Mouse (Mus musculus) kidney, adult 2 months (tissue): Measurements from ENCODE around the gene 1810062G17Rik.

Experiments used
- CTCF ChIP-seq: fragments of 200-500 bp; conservative IDR thresholded peaks from 2 replicates; pipeline ENCODE4 v1.5.1; 2011; ENCODE audit warnings: low read depth, mild to moderate bottlenecking, control low read depth, low read length, moderate library complexity, mixed read lengths; ENCODE audit not compliant: insufficient read depth, insufficient read length
- POLR2A ChIP-seq: fragments of 200-500 bp; IDR thresholded peaks from one replicate; pipeline ENCODE4 v1.6.1; 2011; ENCODE audit warnings: low read depth, low read length, control low read depth

GRCm38 (mm10) chr3:36495436-36495835 is 19.7 kb downstream of the 1810062G17Rik start:
- TF ChIP-seq POLR2A (no peak), CTCF (peak; percentile 94)
